Mouse (Mus musculus): Measurements from ENCODE around the gene Cd320.
"Not testable (repeated sequence)": the region's sequence is repeated elsewhere in the genome, so short reads cannot be mapped to it uniquely, and the experiment has no call there.

- TF ChIP-seq CTCF (IDR thresholded peaks at IDR 0.05; ENCODE audit: low read depth); EP300 (optimal IDR thresholded peaks at IDR 0.05): not testable (repeated sequence)
Measured at GRCm38 (mm10) chr17:33824997-33825330, 17.9 kb upstream of the Cd320 start.
